Mouse (Mus musculus): ENCODE measurements around the gene Dpm1. TPM values are rescaled to one million over a fixed set of nuclear protein-coding genes. Genes with fewer than 3 reads are reported as not detected.

The Dpm1 gene
- polyA plus RNA-seq, 1 experiment from 2014 or later: 85.3 TPM

DNA sequence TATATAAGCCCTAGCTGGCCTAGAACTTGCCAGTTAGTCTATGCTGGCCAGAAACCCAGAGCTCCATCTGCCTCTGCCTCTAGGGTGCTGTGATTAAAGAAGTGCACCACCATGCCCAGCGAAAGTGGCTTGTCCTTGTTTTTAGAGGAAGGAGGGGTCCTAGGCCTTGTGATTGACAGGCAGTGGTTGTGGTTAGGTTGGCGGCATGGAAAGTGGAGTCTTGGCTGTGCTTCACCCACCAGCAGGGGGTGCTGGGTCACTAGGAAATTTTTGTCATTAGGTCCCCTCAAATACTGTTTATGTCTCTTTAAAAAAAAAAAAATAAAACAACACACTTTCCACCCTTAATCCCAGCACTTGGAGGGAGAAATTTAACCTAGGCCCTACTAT is 18.5 kb upstream of the Dpm1 start:
- 39% methylated on average over 2 of the region's 2 CpGs for WGBS
- no peaks in the 10 kb centered on the region for H3K9me3 ChIP-seq
- no peak for ATAC-seq (ENCODE audit: low FRiP score, low read depth)
- no peak overlapping the region for H3K4me2 ChIP-seq (replicated peaks)
- peaks cover 9% of the 10 kb centered on the region; the same call in 1 of the 2 replicates for H3K4me1 ChIP-seq
- H3K4me3 ChIP-seq: no peak overlapping the region
- no peak overlapping the region for H3K27ac ChIP-seq
- H3K9ac ChIP-seq: no peak overlapping the region
- H3K36me3 ChIP-seq: no peaks in the 10 kb centered on the region
- no peaks in the 10 kb centered on the region for H3K27me3 ChIP-seq

DNA sequence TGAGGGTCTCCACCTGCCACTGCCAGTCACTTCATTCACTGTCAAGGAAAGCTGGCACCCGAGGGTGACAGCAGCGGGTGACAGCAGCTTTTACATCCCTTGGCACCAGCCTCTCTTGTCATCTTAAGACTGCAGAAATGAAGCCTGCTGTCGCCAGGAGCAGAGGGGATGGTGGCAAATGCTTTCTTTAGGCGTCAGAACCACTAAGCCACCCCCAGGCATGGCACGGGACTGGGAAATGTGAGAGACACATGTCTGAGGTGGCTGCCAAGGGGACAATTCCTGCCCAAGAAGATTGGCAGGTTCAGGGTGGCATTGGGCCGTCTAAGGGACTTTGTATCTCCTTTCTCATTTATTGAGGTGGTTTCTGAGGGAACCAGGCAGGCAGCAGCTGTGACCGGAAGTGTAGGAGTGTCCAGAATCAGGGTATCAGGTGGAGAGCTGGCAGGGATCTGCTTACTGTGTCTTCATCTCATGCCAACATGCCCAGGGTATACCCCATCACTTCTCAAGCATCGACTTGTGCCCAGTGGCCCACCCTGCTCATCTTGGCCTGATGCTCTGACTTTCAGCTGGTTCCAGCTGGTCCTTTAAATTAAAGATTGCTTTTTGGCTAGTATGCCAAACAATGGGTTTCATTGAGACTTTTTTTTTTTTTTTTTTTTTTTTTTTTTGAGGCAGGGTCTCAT is 17.9 kb upstream of the Dpm1 start:
- Histone ChIP-seq H3K4me3 (no peak overlapping the region), H3K27ac (no peak overlapping the region), H3K9me3 (no peaks in the 10 kb centered on the region), H3K4me2 (replicated peaks) (no peak overlapping the region), H3K4me1 (peaks cover 9% of the 10 kb centered on the region; the same call in 1 of the 2 replicates), H3K27me3 (no peaks in the 10 kb centered on the region), H3K36me3 (no peaks in the 10 kb centered on the region), H3K9ac (no peak overlapping the region)
- WGBS: 75% methylated on average over 8 of the region's 8 CpGs
- no peak for ATAC-seq (ENCODE audit: low FRiP score, low read depth)

DNA sequence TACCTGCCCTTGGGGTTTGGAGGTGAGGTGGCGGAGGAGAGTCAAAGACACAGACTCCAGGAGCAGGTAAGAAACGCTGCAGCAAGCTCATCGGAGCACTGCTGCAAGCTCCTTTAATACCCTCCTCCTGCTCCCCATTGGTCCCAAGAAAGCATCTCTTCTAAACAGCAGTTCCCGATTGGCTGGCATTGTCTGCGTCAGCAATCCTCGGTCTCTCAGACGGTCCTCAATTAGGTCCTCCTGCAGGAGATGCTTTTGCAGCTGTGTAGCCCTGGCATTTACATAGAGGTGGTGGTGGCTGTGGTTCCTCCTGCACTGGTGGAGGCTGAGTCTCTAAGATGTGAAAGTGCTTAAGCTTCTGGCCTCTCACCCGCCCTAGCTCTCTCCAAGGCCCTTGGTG is 15.2 kb upstream of the Dpm1 start:
- H3K4me3 ChIP-seq: no peak overlapping the region
- H3K36me3 ChIP-seq: no peaks in the 10 kb centered on the region
- no peak overlapping the region for H3K9ac ChIP-seq
- H3K4me2 ChIP-seq (replicated peaks): no peak overlapping the region
- ATAC-seq (ENCODE audit: low FRiP score, low read depth): no peak
- H3K4me1 ChIP-seq: no peaks in the 10 kb centered on the region
- WGBS: 25% methylated on average over 8 of the region's 8 CpGs
- H3K9me3 ChIP-seq: no peaks in the 10 kb centered on the region
- H3K27me3 ChIP-seq: no peaks in the 10 kb centered on the region
- H3K27ac ChIP-seq: no peak overlapping the region

DNA sequence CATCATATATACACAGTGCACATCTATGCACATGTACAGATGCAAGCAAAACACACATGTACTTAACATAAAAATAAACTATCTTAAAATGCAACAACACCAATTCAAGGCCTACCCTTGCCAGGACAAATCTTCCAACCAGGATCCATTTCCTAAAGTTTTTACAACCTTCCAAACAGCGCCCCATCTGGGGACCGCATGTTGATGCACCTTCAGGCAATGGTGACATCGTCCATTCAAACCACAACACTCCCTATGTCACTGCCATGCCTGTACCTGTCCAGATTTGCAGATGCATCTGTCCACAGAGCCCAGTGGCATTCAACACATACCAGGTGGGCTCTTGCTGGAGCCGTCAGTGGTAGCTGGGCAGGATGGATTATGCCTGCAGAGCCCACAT is 12.9 kb upstream of the Dpm1 start:
- peaks cover 14% of the 10 kb centered on the region for H3K9me3 ChIP-seq
- H3K4me1 ChIP-seq: no peaks in the 10 kb centered on the region
- no peaks in the 10 kb centered on the region for H3K27me3 ChIP-seq
- no peak overlapping the region for H3K4me2 ChIP-seq (replicated peaks)
- H3K27ac ChIP-seq: no peak overlapping the region
- no peak for ATAC-seq (ENCODE audit: low FRiP score, low read depth)
- H3K9ac ChIP-seq: no peak overlapping the region
- no peaks in the 10 kb centered on the region for H3K36me3 ChIP-seq
- 66% methylated on average over 4 of the region's 4 CpGs for WGBS
- no peak overlapping the region for H3K4me3 ChIP-seq

DNA sequence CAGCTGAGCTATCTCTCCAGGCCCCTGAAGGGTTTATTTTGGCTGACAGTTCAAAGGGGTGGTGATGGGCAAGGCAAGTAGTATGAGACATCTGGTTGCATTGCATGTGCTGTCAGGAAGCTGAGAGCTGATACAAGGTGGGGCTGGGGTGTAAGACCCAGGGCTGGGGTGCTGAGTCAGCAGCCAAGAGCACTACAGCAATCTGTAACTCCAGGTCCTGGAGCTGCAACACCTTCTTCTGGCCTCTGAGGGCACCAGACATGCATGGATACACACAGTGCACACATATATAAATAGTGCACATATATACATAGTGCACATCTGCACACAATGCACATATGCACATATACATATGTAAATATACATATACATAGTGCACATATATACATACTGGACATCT is 12.4 kb upstream of the Dpm1 start:
- no peak overlapping the region for H3K9ac ChIP-seq
- H3K4me1 ChIP-seq: no peaks in the 10 kb centered on the region
- 0 out of 2 replicates have a peak, but pooled peaks have one; percentile 15 for ATAC-seq (ENCODE audit: low FRiP score, low read depth)
- no peak overlapping the region for H3K4me3 ChIP-seq
- no peak overlapping the region for H3K4me2 ChIP-seq (replicated peaks)
- H3K27me3 ChIP-seq: no peaks in the 10 kb centered on the region
- no peaks in the 10 kb centered on the region for H3K36me3 ChIP-seq
- no peak overlapping the region for H3K27ac ChIP-seq
- peaks cover 16% of the 10 kb centered on the region for H3K9me3 ChIP-seq

DNA sequence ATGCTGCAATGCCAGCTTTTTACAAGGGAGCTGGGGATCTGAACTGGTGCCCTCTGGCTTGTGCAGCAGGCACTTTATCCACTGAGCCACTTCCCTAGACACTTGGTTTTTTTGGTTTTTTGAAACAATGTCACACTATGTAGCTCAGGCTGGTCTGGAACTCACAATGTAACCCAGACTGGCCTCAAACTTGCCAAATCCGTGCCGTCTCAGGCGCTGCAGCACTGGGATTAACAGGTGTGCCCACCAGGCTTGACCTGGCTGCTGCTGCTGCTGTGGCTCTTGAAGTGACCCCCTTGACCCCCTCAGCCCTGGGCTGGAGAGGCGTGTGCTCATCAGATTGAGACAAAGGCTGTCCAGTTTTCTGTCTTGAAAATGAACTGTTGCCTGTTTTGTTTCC is 7.9 kb upstream of the Dpm1 start:
- peaks cover 15% of the 10 kb centered on the region for H3K36me3 ChIP-seq
- H3K27me3 ChIP-seq: no peaks in the 10 kb centered on the region
- H3K4me1 ChIP-seq: no peaks in the 10 kb centered on the region
- H3K4me2 ChIP-seq (replicated peaks): no peak overlapping the region
- 84% methylated on average over 4 of the region's 4 CpGs for WGBS
- ATAC-seq (ENCODE audit: low FRiP score, low read depth): no peak
- no peak overlapping the region for H3K4me3 ChIP-seq
- H3K9ac ChIP-seq: no peak overlapping the region
- H3K27ac ChIP-seq: no peak overlapping the region
- H3K9me3 ChIP-seq: peaks cover 16% of the 10 kb centered on the region

DNA sequence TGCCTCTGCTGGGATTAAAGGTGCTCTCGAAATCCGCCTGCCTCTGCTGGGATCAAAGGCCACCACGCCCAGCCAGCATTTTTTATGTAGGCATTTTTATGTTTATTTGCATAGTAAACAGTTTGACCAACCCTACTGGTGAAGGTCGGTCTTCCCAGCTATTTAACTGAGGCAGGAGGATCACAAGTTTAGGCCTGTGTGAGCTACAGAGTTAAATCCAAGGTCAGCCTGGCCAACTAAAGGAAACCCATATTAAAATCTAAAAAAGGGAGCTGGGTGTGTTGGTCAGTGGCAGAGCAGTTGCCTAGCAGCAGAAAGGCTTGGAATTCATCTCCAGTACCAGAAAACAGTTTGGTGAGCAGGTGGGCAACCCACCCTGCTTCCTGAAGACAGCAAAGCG is 2.9 kb upstream of the Dpm1 start:
- no peak for ATAC-seq (ENCODE audit: low FRiP score, low read depth)
- WGBS: 87% methylated on average over 5 of the region's 5 CpGs
- Histone ChIP-seq H3K4me3 (no peak overlapping the region), H3K4me1 (peaks cover 27% of the 10 kb centered on the region), H3K9ac (no peak overlapping the region), H3K27me3 (no peaks in the 10 kb centered on the region), H3K36me3 (peaks cover 26% of the 10 kb centered on the region), H3K27ac (no peak overlapping the region), H3K4me2 (replicated peaks) (no peak overlapping the region), H3K9me3 (0 out of 2 replicates have a peak, but pooled peaks cover 2% of the 10 kb centered on the region)

DNA sequence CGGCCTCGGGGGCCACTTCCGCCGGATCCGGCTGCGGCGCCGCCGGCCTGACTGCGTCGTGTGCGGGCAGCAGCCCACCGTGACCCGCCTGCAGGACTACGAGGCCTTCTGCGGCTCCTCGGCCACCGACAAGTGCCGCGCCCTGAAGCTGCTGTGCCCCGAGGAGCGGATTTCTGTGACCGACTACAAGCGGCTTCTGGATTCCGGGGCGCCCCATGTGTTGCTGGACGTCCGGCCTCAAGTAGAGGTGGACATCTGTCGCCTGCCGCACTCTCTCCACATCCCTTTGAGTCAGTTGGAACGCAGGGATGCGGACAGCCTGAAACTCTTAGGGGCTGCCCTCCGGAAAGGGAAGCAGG is 1.1 kb upstream of the Dpm1 start:
- Histone ChIP-seq H3K4me3 (peak overlapping the region; percentile 100), H3K9ac (peak overlapping the region; percentile 87), H3K4me2 (replicated peaks) (peak overlapping the region; percentile 99), H3K27ac (no peak overlapping the region), H3K9me3 (no peaks in the 10 kb centered on the region), H3K4me1 (peaks cover 34% of the 10 kb centered on the region), H3K36me3 (peaks cover 30% of the 10 kb centered on the region), H3K27me3 (no peaks in the 10 kb centered on the region)
- WGBS: 59% methylated on average over 33 of the region's 33 CpGs
- no peak for ATAC-seq (ENCODE audit: low FRiP score, low read depth)

DNA sequence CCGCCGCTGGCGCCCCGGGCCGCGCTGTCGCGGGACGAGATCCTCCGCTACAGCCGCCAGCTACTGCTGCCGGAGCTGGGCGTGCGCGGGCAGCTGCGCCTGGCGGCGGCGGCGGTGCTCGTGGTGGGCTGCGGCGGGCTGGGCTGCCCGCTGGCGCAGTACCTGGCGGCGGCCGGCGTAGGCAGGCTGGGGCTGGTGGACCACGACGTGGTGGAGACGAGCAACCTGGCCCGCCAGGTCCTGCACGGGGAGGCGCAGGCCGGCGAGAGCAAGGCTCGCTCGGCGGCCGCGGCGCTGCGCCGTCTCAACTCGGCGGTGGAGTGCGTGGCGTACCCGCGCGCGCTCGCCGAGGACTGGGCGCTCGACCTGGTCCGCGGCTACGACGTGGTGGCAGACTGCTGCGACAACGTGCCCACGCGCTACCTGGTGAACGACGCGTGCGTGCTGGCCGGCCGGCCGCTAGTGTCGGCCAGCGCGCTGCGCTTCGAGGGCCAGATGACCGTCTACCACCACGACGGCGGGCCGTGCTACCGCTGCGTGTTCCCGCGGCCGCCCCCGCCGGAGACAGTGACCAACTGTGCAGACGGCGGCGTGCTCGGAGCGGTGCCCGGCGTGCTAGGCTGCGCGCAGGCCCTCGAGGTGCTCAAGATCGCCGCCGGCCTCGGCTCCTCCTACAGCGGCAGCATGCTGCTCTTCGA is 531 bp upstream of the Dpm1 start:
- H3K27me3 ChIP-seq: no peaks in the 10 kb centered on the region
- H3K9ac ChIP-seq: peak overlapping the region; percentile 87
- no peaks in the 10 kb centered on the region for H3K9me3 ChIP-seq
- H3K27ac ChIP-seq: peak overlapping the region; percentile 91
- H3K4me2 ChIP-seq (replicated peaks): peak overlapping the region; percentile 99
- peaks cover 34% of the 10 kb centered on the region for H3K4me1 ChIP-seq
- H3K4me3 ChIP-seq: peak overlapping the region; percentile 100
- peaks cover 36% of the 10 kb centered on the region for H3K36me3 ChIP-seq
- peak; percentile 58 for ATAC-seq (ENCODE audit: low FRiP score, low read depth)
- 4% methylated on average over 86 of the region's 105 CpGs for WGBS

DNA sequence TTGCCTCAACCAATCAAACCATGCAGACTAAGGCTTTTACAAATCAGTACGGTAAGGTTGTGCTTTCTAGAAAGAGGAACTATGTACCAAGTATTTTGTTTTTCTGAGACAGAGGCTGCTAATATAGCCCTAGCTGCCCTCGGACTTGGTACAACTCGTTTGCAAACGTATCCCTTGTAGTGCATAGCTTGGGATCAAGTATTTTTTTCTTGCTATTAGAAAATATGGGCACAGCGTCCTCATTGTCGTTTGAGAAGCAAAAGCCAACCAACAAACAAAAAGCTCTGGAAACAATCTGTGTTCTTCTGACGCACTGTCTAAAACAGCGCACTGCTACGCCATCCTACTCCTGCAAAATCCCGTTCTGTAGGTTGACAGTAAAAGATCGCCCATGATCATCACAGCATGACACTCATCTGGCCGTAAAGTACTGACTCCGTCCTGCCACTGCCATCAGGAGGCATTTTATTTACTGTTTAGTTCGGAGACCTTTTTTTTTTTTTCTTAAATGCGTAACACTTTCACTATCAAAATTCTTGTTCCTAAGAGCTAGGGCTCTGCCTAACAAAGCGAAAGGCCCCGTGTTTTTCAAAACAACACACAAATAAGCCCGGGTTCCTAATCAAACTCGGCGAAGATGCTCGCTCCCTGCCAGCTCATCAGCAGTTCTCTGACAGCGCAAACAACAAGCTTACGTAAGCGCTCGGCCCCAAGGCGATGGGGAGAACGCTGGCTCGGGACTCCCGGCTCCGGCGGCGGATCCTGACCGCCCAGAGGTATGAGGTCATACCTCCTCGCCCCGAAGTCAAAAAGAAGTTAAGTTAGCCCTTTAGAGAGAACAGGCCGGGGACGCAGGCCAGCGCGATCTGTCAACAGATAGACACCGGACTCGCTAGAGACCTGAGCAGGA is 1.0 kb downstream of the Dpm1 start:
- 0 out of 2 replicates have a peak, but pooled peaks have one; percentile 4 for ATAC-seq (ENCODE audit: low FRiP score, low read depth)
- peak overlapping the region; percentile 87 for H3K9ac ChIP-seq
- H3K4me3 ChIP-seq: peak overlapping the region; percentile 100
- H3K4me2 ChIP-seq (replicated peaks): peak overlapping the region; percentile 99
- 18% methylated on average over 41 of the region's 41 CpGs for WGBS
- peaks cover 34% of the 10 kb centered on the region for H3K4me1 ChIP-seq
- H3K27me3 ChIP-seq: no peaks in the 10 kb centered on the region
- no peaks in the 10 kb centered on the region for H3K9me3 ChIP-seq
- H3K36me3 ChIP-seq: peaks cover 47% of the 10 kb centered on the region
- H3K27ac ChIP-seq: peak overlapping the region; percentile 91; the same call in 1 of the 2 replicates

DNA sequence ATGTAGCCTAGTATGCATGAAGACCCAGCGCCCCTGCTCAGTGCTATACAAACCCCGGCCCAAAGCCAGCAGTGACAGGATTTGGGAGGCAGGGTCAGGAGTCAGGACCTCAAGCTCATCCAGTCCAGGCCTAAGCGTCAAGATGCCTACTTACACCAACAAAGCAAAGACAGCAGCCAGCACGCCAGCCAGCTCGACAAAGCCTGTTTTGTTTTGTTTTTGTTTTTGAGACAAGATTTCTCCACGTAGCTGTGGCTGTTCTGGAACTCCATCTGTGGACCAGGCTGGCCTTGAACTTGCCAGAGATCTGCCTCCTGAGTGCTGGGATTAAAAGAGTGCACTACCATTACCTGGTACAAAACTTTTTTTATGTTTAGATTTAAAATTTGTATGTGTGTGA is 7.1 kb downstream of the Dpm1 start:
- Histone ChIP-seq H3K36me3 (peaks cover 76% of the 10 kb centered on the region), H3K4me2 (replicated peaks) (no peak overlapping the region), H3K27me3 (no peaks in the 10 kb centered on the region), H3K4me1 (peaks cover 7% of the 10 kb centered on the region), H3K4me3 (no peak overlapping the region), H3K27ac (no peak overlapping the region), H3K9me3 (no peaks in the 10 kb centered on the region), H3K9ac (no peak overlapping the region)
- 88% methylated on average over 6 of the region's 6 CpGs for WGBS
- no peak for ATAC-seq (ENCODE audit: low FRiP score, low read depth)

DNA sequence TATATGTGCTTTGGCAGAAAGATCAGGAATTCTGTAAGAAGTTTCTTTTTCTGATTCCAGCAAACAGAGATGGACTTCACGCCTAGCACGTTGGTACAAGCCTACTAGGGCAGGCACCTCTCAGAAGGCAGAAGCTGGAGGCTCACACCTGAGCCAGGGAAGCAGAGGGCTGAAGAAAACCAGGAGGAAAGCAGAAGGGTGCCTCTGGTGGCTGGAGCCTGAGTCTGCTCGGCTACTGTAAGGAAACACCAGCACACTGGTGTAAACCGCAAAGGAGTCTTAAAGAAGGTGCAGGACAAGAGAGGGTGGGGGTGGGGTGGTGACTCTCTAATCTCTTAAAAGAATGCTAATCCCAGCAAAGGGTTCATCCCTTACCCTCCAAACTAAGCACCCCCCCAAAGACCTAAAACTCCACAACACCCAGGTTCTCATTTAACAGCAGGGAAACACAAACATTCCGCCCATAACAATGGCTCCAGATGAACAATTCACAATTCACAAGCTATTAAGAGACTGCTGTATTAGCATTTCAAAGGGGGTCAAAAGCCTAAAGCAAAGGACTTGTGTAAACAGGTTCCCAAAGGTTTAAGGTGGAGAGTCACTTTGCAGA is 16.5 kb downstream of the Dpm1 start:
- Histone ChIP-seq H3K27ac (no peak overlapping the region), H3K36me3 (peaks cover 90% of the 10 kb centered on the region), H3K4me2 (replicated peaks) (no peak overlapping the region), H3K4me3 (no peak overlapping the region), H3K9ac (no peak overlapping the region), H3K4me1 (no peaks in the 10 kb centered on the region), H3K9me3 (no peaks in the 10 kb centered on the region), H3K27me3 (no peaks in the 10 kb centered on the region)
- 38% methylated on average over 5 of the region's 5 CpGs for WGBS
- no peak for ATAC-seq (ENCODE audit: low FRiP score, low read depth)

Data from limb, embryonic 13.5 days (tissue).